Mouse (Mus musculus) megakaryocyte, embryonic 14.5 days (primary cell): ENCODE data around the gene Palm3.

Experiments
- FLI1 ChIP-seq: IDR thresholded peaks from 2 replicates; pipeline ENCODE4 v1.6.1; 2012; ENCODE audit warnings: low read length, inconsistent platforms, mixed read lengths
- GATA1 ChIP-seq: IDR thresholded peaks from 3 replicates; pipeline ENCODE4 v1.6.1; 2012; ENCODE audit warnings: mixed read lengths, low read length, inconsistent platforms, borderline replicate concordance

DNA sequence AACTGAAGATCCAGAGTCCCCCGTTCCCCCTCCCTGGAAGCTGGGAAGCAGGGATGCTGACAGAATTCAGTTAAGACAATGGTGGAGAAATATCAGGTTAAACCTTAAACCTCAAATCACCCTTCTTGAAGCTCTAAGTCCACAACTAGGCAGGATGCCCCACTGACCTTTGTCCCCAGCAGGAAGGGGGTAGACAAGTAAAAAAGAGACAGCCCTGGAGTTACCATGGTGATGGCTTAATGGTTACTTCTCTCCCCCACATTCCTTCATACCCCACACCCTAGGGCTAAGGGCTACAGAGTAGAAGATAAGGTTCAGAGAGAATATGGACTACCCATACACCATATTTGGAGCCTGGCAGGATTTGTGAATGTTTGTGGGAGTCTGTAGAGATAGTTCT, 2.4 kb downstream of the Palm3 start:
- TF ChIP-seq FLI1 (no peak), GATA1 (no peak)
